Mouse (Mus musculus) liver, embryonic 13.5 days (tissue): ENCODE measurements around the gene Cdh3. TPM values are rescaled to one million over a fixed set of nuclear protein-coding genes. Genes with fewer than 3 reads are reported as not detected.
"Not testable (repeated sequence)": the region's sequence is repeated elsewhere in the genome, so short reads cannot be mapped to it uniquely, and the experiment has no call there.

Experiments
- ATAC-seq: fragments of 200-750 bp; cut with Nextera tagmentation; 2 replicates; pipeline ENCODE4 v1.8.0; 2017; ENCODE audit warnings: low read depth, mild to moderate bottlenecking, moderate number of reproducible peaks, moderate library complexity
- DNase-seq: peaks from one replicate; pipeline ENCODE4 v3.0.0; 2022
- H3K27ac ChIP-seq: fragments of 300-500 bp; sonication (generic); 2 replicates; pipeline ENCODE4 v1.5.1; 2015; ENCODE audit warnings: moderate library complexity, mild to moderate bottlenecking, inconsistent platforms
- H3K27me3 ChIP-seq: fragments of 300-500 bp; sonication (generic); 2 replicates; pipeline ENCODE4 v1.6.1; 2015; ENCODE audit warnings: mild to moderate bottlenecking, inconsistent platforms
- H3K36me3 ChIP-seq: fragments of 300-500 bp; sonication (generic); 2 replicates; pipeline ENCODE4 v1.6.1; 2015; ENCODE audit warnings: mild to moderate bottlenecking, inconsistent platforms
- H3K4me1 ChIP-seq: fragments of 300-500 bp; sonication (generic); replicated peaks from 2 replicates; pipeline ENCODE4 v1.6.1; 2015; ENCODE audit warnings: inconsistent platforms
- H3K4me2 ChIP-seq: fragments of 300-500 bp; sonication (generic); 2 replicates; pipeline ENCODE4 v1.6.1; 2015; ENCODE audit warnings: inconsistent platforms, mild to moderate bottlenecking, moderate library complexity
- H3K4me3 ChIP-seq: fragments of 300-500 bp; sonication (generic); replicated peaks from 2 replicates; pipeline ENCODE4 v1.5.1; 2015; ENCODE audit warnings: mild to moderate bottlenecking, inconsistent platforms
- H3K9ac ChIP-seq: fragments of 300-500 bp; sonication (generic); 2 replicates; pipeline ENCODE4 v1.6.1; 2015; ENCODE audit warnings: mild to moderate bottlenecking, inconsistent platforms
- H3K9me3 ChIP-seq: fragments of 300-500 bp; sonication (generic); replicated peaks from 2 replicates; pipeline ENCODE4 v1.6.1; 2016; ENCODE audit warnings: inconsistent platforms
- WGBS: fragments of 180-500 bp; shearing (Covaris S2); methylation state at CpG from one replicate; pipeline ENCODE4 v1.1.7; 2015; ENCODE audit not compliant: insufficient replicate concordance; 5-methylcytosine and 5-hydroxymethylcytosine counted together
- polyA plus RNA-seq: library from polyadenylated mRNA; unstranded; fragments of >200 nt; fragmentation: Nextera tagmentation; extraction: Ambion mirVana; gene quantifications from 2 replicates; pipeline ENCODE4 v1.2.1, GENCODE M21; 2015

Gene Cdh3
- polyA plus RNA-seq, 1 experiment from 2014 or later: 2.5 TPM

- Histone ChIP-seq H3K9ac (no peak overlapping the region), H3K36me3 (no peaks in the 10 kb centered on the region), H3K4me3 (no peak overlapping the region), H3K27me3 (no peaks in the 10 kb centered on the region), H3K4me1 (no peaks in the 10 kb centered on the region), H3K9me3 (no peaks in the 10 kb centered on the region), H3K4me2 (no peak overlapping the region), H3K27ac (no peak overlapping the region)
- 78% methylated on average over 1 of the region's 1 CpGs for WGBS
- ATAC-seq (no peak), DNase-seq (no peak)
Measured at GRCm38 (mm10) chr8:106550906-106551305, 40.2 kb downstream of the Cdh3 start.

DNA sequence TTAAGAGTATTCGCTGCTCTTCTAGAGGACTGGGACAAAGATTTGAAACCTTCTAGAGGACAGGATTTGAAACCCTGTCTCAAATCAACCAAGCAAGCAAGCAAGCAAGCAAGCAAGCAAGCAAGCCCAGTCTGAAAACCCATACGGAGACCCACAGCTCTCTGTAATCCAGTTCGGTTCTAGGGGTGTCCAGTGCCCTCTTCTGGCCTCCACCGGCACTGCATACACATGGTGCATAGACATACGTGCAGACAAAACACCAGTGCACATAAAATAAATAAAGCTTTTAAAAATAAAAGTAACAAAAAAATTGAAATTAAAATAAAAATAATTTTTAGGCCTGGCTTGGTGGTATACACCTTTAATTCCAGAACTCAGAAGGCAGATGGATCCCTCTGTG, 43.3 kb downstream of the Cdh3 start:
- no peaks in the 10 kb centered on the region for H3K36me3 ChIP-seq
- no peak overlapping the region for H3K4me3 ChIP-seq
- H3K9me3 ChIP-seq: no peaks in the 10 kb centered on the region
- H3K27me3 ChIP-seq: no peaks in the 10 kb centered on the region
- no peak overlapping the region for H3K4me2 ChIP-seq
- H3K27ac ChIP-seq: no peak overlapping the region
- no peaks in the 10 kb centered on the region for H3K4me1 ChIP-seq
- WGBS: 77% methylated on average over 5 of the region's 5 CpGs
- DNase-seq (no peak), ATAC-seq (no peak)
- H3K9ac ChIP-seq: no peak overlapping the region

DNA sequence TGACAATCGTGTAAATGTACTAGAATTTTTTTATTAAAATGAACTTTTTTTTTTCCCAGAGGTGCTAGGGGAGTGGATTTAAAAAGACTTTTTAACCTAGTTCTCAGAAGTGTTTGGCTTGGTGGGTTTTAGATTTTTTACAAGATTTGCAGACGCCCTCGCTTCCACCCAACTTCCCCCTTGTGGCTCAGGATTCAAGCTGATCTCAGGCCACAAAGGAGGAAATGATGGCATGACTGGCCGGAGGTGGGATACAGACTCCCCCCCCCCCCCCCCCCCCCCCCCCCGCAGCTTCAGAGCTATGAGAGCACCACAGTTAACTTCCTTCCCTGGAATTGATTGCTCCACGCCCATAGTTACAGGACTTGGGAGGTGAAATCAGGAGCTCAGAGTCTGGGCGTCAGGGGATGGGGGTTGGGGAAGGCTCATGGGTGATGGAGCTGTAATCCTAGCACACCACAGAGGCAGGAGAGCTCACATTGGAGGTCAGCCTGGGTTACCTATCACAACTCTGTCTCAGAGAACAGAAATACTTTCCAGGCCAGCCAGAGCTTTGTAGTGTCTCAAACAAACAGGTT, 45.5 kb downstream of the Cdh3 start:
- Histone ChIP-seq H3K36me3 (no peaks in the 10 kb centered on the region), H3K27ac (no peak overlapping the region), H3K4me2 (no peak overlapping the region), H3K4me3 (no peak overlapping the region), H3K9ac (no peak overlapping the region), H3K4me1 (peaks cover 1% of the 10 kb centered on the region; the same call in 1 of the 2 replicates), H3K9me3 (no peaks in the 10 kb centered on the region), H3K27me3 (no peaks in the 10 kb centered on the region)
- DNase-seq: no peak
- ATAC-seq: no peak
- 17% methylated on average over 6 of the region's 7 CpGs for WGBS

DNA sequence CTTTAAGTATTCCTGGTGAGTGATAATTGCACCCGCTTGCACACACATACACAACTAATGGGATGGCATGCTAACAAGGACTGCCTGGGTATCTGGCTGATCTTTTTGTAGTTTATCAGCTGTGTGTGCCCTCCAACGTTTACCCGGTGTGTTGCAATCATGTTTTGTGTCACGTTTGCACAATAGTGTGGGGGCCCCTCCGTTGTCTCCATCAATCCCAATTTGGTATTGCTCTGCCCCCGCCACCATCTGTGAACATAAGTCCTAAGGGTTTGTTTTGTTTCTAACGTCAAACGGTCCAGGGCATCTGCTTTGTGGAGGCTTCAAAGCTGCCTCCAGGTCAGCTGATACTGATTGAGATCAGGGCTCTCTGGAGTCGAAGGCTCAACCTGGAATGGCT, 49.2 kb downstream of the Cdh3 start:
- H3K9ac ChIP-seq: no peak overlapping the region
- 38% methylated on average over 9 of the region's 9 CpGs for WGBS
- H3K36me3 ChIP-seq: no peaks in the 10 kb centered on the region
- H3K27ac ChIP-seq: no peak overlapping the region
- H3K4me1 ChIP-seq: peaks cover 3% of the 10 kb centered on the region; the same call in 1 of the 2 replicates
- no peak overlapping the region for H3K4me2 ChIP-seq
- no peaks in the 10 kb centered on the region for H3K27me3 ChIP-seq
- H3K9me3 ChIP-seq: no peaks in the 10 kb centered on the region
- DNase-seq (no peak), ATAC-seq (0 out of 2 replicates have a peak, but pooled peaks have one; percentile 31)
- H3K4me3 ChIP-seq: no peak overlapping the region

DNA sequence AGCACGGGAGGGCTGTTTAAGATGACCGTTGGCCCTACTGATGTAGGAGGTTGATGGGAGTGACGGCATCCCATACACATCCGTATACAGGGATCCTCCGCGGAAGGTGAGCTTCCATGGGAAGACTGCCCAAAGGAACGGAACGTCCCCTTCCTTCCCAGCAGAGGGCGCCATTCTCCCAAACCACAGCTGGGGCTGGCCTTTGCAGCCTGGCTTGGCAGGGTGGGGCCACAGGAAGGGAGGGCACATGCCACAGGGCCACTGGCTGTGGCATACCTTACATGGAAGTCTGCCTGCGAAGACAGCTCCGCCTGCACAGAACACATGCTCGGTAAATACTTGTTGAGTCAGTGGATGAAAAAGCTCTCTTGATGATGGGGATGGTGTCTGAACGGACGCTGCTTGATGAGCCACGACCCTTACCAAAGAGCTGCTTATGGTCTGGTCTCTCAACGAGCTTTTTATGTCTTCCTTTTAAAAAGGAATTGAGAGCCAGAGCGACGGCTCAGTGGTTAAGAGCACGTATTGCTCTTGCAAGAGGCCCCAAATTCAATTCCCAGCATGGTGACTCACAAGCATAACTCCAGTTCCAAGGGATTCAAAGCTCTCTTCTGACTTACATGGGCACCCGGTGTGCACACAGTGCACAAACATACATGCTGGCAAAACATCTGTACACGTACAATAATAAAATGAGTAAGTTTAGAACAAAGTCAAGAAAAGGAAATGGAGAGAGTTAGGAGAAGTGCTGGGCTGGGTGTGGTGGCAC, 50.6 kb downstream of the Cdh3 start:
- no peak overlapping the region for H3K4me3 ChIP-seq
- H3K9ac ChIP-seq: no peak overlapping the region
- H3K27me3 ChIP-seq: no peaks in the 10 kb centered on the region
- 21% methylated on average over 21 of the region's 21 CpGs for WGBS
- H3K4me2 ChIP-seq: no peak overlapping the region
- no peaks in the 10 kb centered on the region for H3K36me3 ChIP-seq
- H3K27ac ChIP-seq: no peak overlapping the region
- no peak for ATAC-seq
- H3K4me1 ChIP-seq: peaks cover 3% of the 10 kb centered on the region; the same call in 1 of the 2 replicates
- DNase-seq: peak; percentile 23
- no peaks in the 10 kb centered on the region for H3K9me3 ChIP-seq

- no peaks in the 10 kb centered on the region for H3K27me3 ChIP-seq
- H3K4me3 ChIP-seq: no peak overlapping the region
- no peaks in the 10 kb centered on the region for H3K36me3 ChIP-seq
- H3K27ac ChIP-seq: no peak overlapping the region
- WGBS: 57% methylated on average over 3 of the region's 3 CpGs
- no peak for ATAC-seq
- no peak overlapping the region for H3K4me2 ChIP-seq
- peaks cover 3% of the 10 kb centered on the region; the same call in 1 of the 2 replicates for H3K4me1 ChIP-seq
- no peak overlapping the region for H3K9ac ChIP-seq
- H3K9me3 ChIP-seq: no peaks in the 10 kb centered on the region
- no peak for DNase-seq
Measured at GRCm38 (mm10) chr8:106563691-106564182, 53.0 kb downstream of the Cdh3 start.

- Histone ChIP-seq H3K4me1 (no peaks in the 10 kb centered on the region), H3K9me3 (no peaks in the 10 kb centered on the region), H3K27ac (no peak overlapping the region), H3K9ac (no peak overlapping the region), H3K4me3 (no peak overlapping the region), H3K27me3 (no peaks in the 10 kb centered on the region), H3K4me2 (no peak overlapping the region), H3K36me3 (no peaks in the 10 kb centered on the region)
- WGBS: 59% methylated on average over 7 of the region's 7 CpGs
- DNase-seq: no peak
- no peak for ATAC-seq
Measured at GRCm38 (mm10) chr8:106569006-106569405, 58.3 kb downstream of the Cdh3 start.

GRCm38 (mm10) chr8:106570386-106570785, 59.7 kb downstream of the Cdh3 start:
- Histone ChIP-seq H3K27ac (no peak overlapping the region), H3K9ac (no peak overlapping the region), H3K4me2 (no peak overlapping the region), H3K4me3 (no peak overlapping the region), H3K36me3 (no peaks in the 10 kb centered on the region), H3K9me3 (no peaks in the 10 kb centered on the region), H3K27me3 (no peaks in the 10 kb centered on the region), H3K4me1 (no peaks in the 10 kb centered on the region)
- ATAC-seq (no peak), DNase-seq (no peak)
- WGBS: 57% methylated on average over 4 of the region's 4 CpGs

GRCm38 (mm10) chr8:106571551-106572172, 61.0 kb downstream of the Cdh3 start:
- Histone ChIP-seq H3K36me3 (no peaks in the 10 kb centered on the region), H3K27me3 (no peaks in the 10 kb centered on the region), H3K4me3 (no peak overlapping the region), H3K4me2 (no peak overlapping the region), H3K9me3 (no peaks in the 10 kb centered on the region), H3K27ac (no peak overlapping the region), H3K4me1 (no peaks in the 10 kb centered on the region), H3K9ac (no peak overlapping the region)
- ATAC-seq (no peak), DNase-seq (no peak)
- WGBS: 51% methylated on average over 5 of the region's 5 CpGs

- not testable (repeated sequence) for H3K4me3 ChIP-seq, ATAC-seq, H3K4me1 ChIP-seq, DNase-seq, H3K9ac ChIP-seq, H3K27ac ChIP-seq, H3K9me3 ChIP-seq, H3K36me3 ChIP-seq, H3K27me3 ChIP-seq, H3K4me2 ChIP-seq
- WGBS: 48% methylated on average over 1 of the region's 1 CpGs
Measured at GRCm38 (mm10) chr8:106572175-106572574, 61.5 kb downstream of the Cdh3 start.

DNA sequence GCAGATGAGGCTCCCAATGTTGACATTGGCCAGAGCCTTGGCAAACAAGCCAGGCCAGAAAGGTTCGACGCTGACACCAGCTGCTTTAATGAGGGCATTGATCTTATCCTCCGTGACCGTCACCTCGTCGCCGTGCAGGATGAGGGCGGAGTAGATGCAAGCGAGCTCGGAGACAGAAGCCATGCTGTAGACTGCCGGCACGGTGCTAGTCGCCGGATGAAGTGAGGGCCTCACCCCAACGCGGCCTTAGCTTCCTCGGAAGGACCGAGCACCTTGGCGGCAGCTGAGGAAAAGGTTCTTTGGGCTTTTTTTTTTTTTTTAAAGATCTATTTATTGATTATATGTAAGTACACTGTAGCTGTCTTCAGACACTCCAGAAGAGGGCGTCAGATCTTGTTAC, 62.5 kb downstream of the Cdh3 start, which contains the start of gene Gm10073:
Gene Gm10073, minus strand, starts transcription at position 294 of the 400 bp plus-strand sequence.
- H3K36me3 ChIP-seq, H3K4me3 ChIP-seq, DNase-seq, H3K27ac ChIP-seq, H3K9ac ChIP-seq, H3K4me1 ChIP-seq, H3K9me3 ChIP-seq, H3K4me2 ChIP-seq, ATAC-seq, H3K27me3 ChIP-seq: not testable (repeated sequence)
- WGBS: 33% methylated on average over 20 of the region's 20 CpGs
